Mouse (Mus musculus): ENCODE measurements around the gene Rbp7. TPM values are rescaled to one million over a fixed set of nuclear protein-coding genes. Genes with fewer than 3 reads are reported as not detected.
"Not testable (repeated sequence)": the region's sequence is repeated elsewhere in the genome, so short reads cannot be mapped to it uniquely, and the experiment has no call there.

Rbp7 gene
- total RNA-seq (2021) = 10 to 100 TPM; 18.0 to 66.4 TPM
- long read RNA-seq, experiment 1, transcript Rbp7-201 (4 exons, 619 nt) = major isoform, 18 of 21 reads
- long read RNA-seq, experiment 1, partial matches to known transcripts = 2 of 21 reads
- long read RNA-seq, experiment 1, other reads (novel, unspliced or antisense) = 1 of 21 reads
- long read RNA-seq, experiment 2, transcript Rbp7-201 (4 exons, 619 nt) = major isoform, 16 of 18 reads
- long read RNA-seq, experiment 2, partial matches to known transcripts = 0 of 18 reads
- long read RNA-seq, experiment 2, other reads (novel, unspliced or antisense) = 2 of 18 reads

DNA sequence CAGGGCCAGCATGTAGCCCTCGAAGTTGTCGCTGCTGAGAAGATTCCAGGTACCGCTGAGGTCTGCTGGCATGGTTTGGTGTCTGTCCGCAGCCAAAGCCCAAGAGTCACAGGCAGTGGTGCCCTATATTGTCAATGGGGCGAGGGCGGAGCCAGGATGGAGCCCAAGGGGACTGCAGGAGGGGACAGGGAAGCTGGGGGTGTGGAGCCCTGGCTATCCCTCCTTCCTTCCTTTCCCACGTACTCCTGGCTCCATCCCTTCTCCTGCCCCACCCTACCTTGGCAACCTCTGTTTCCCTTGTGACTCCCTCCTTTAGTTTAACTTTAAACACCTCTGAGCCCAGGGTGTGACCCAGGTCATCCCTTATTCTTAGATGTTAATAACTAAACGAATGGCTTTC is at the start of gene Rbp7:
Gene Rbp7 (minus strand): TSS at position 100 of the 400 bp plus-strand sequence.
- DNase-seq (ENCODE audit: low spot score in 2 of 2) = no peak

DNA sequence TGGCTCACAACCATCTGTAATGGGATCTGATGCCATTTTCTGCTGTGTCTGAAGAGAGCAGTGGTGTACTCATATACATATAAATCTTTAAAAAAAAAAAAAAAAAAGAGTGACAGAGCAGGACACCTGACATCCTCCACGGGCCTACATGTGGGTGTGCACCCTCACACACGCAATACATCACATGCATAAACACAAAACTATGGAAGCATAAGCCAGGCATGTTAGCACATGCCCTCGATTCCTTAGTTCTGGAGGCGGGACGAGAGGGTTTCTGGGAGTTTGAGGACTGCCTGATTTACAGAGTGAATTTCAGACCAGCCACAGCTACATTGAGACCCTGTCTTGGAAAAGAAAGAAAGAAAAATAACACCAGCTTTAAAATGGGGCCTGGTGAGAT is 49.6 kb upstream of the Rbp7 start:
- DNase-seq (ENCODE audit: low spot score in 2 of 2) = no peak

DNA sequence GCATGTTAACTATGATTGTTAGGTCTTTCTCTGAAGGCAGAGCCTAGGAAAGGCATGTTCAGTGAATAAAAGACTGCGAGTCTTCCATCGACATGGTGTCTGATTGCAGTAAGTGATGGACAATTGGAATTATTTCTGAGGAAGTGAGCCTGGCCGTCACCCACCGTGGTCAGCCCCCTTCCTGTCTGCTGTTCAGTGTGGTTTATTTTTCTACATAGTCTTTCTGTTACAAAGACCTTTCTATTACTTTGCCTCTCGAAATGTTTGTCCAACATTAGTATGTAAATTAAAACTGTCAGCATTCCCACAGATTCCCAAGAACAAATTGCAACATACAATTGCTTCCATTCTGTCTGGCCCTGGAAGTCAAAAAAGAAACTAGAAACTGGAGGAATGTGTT is 45.0 kb upstream of the Rbp7 start:
- DNase-seq (ENCODE audit: low spot score in 2 of 2) = no peak

DNA sequence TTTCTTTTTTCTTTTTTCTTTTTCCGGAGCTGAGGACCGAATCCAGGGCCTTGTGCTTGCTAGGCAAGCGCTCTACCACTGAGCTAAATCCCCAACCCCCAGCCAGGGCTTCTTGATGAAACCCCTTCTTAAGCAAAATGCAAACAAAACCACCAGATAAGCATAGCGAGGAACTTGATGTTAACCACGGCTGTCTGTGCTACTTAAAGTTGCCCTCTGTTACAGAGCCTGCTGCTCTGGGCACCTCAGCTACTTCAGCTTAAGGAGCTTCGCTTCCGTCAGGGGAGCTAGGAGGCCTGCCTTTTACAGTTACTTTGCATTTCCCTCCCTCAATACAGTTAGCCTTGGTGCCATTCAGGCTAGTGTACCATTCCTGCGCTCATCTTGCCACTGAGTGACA is 44.1 kb upstream of the Rbp7 start:
- no peak for DNase-seq (ENCODE audit: low spot score in 2 of 2)

DNA sequence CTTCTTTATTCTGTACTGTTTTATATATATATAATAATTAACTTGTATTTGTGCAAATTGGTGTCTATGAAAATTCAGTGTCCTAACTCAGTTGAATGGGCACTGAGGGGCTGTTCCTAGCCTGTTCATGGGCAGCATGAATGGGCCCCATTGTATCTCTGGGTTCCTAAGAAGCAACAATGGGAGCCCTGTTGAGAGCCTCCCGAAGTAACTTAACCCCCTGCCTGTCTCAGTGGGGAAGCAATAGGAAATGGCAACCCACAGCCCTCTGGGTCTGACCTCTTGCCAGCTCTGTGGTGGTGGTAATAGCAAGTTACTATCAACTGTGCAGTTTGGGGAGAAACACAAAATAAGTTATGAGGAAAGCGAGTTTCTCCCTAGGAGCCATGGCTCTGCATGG is 41.8 kb upstream of the Rbp7 start:
- no peak for DNase-seq (ENCODE audit: low spot score in 2 of 2)

DNA sequence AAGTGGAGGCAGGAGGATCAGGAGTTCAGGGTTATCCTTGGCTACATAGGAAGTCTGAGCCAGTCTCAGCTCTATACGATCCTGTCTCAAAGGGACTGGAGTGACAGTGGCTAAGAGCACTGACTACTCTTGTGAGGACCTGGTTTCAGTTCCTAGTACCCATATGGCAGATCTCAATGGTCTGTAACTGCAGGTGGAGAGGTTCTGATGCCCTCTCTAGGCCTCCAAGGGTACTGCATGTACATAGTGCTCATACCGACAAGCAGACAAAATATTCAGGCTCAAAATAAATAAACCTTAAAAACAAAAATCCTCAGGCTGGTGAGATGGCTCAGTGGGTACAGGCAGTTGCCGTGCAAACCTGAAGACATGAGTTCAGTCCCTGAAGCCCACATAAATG is 36.4 kb upstream of the Rbp7 start:
- DNase-seq (ENCODE audit: low spot score in 2 of 2) = no peak

DNA sequence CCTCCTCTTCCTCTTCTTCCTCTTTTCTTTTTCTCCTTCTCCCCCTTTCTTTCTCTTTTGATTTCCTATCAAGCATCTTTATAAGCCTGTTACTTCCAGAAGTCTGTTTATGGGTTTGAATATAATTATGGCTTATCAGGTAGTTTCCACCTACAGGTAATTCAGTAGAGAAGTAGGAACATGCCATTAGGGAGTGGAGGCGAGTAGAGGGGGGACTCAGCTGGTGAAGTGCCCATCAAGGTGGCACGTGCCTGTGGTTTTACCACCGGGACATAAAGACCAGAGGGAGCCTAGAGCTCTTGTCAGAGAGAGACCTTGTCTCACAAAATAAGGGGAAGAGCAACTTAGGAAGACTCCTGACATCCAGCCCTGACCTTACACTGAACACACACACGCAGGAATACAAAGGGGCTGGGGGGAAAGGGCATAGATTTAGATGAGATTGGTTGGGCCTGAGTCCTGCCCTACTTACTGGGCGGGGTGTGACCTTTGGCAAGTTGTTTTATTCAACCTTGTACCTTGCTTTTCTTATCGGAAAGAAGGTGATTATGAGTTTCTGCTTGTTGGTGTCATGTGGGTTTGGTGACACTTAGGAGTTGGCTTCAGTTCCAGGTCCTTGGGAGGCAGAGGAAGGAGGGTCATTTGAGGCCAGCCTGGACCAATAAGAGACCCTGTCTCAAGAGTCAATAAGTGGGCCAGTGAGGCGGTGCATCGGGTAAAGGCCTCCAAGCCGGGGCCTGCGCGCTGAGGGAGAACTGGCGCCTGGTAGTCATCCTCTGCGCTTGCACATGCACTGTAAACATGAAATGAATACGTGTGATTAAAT is 34.9 kb upstream of the Rbp7 start:
- DNase-seq (ENCODE audit: low spot score in 2 of 2) = no peak

DNA sequence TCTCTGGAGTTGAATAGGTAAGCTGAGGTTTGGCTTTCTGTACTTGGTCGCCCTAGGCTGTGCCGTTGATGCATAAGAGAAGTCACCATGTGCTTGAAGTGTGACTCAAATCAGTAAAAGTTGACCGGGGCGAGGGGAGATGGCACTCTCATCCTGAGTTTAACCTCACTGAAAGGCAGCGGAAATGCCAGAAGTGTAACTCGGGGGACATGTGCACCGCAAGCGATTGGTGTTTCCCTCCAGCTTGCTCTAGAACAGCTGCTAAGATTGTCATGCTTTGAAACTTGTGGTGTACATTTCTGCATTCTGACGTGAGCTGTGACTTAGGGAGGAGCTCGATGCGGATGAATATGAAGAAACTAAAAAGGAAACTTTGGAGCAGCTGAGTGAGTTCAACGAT is 33.0 kb upstream of the Rbp7 start:
- no peak for DNase-seq (ENCODE audit: low spot score in 2 of 2)

DNA sequence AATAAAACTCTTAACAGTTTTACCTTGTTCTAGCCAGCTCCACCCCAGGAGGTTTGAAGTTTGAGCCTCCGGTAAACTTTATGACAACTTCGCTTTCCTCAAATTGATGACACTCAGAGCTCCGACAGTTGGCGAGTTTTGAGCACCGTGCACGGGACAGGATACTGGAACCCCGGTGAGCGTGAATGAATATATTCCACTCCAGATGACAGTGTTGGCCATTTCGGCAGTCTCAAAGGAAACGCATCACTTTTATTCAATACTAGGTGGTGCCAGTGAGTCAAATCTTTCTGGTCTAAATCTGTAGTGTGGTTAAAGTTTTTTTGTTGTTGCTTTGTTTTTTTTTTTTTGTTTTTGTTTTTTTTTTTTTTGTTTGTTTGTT is 31.0 kb upstream of the Rbp7 start:
- peak in 1 of 2 experiments; percentile 14 for DNase-seq (ENCODE audit: low spot score in 2 of 2)

DNA sequence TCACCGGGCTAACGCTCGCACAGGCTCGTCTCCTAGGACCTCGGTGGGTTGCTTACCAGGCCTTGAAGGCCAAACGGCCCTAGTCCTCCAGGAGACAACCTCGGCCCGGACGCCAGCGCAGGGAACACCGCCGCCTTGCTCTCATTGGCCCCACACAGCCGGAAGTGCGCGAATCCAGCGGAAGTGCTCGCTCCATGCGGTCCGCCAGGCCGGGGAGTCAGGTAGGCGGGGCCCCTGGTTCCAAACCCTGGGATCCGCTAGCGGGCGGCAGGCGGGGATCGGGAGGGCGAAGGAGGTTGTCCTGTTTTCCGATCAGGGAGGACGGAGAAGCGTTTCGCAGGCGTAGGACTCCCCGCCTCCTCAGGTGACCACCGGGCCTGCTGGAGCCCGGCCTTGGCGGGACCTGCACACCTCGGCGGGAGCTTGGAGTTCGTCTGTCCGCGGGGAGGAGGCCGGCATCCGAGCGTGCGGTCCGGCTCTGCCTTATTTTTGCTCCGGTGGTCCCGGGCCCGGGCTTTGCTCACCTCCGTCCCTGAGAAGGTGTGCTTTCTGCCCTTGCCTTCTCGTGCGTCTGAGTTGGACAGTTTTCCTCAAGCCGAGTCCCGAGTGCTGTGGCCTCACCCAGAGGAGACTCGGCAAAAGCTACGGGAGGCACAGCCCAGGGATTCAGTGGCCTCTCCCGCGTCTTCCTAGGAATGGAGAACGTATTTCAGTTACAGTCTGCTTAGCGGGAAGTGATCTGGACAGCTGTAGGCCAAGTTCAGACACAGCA is 30.5 kb upstream of the Rbp7 start, which contains the start of the genes Nmnat1 and Lzic:
Gene Nmnat1 (minus strand): TSS at position 150 of the 772 bp plus-strand sequence.
Gene Lzic (plus strand): TSS at position 177 of the 772 bp plus-strand sequence.
- DNase-seq (ENCODE audit: low spot score in 2 of 2) = peak; percentile 89 to 90

DNA sequence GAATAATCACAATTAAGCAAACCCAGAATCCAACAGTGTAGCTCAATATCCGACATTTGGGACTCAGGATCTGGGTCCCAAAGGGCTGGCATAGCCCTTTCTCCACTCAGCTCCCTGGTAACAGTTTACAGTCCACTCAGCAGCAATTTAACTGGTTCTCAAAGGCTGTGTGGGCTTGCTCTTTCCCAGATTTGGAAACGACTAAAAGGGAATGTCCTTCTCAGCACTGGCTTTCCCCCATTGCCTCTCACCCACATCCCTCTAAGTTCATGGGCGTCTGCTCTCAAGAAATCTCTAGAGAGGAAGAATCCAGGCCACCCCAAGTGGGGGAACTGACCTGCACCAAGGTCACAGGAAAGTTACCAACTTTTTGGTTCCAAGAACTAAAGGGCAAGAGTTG is 29.8 kb upstream of the Rbp7 start:
- no peak for DNase-seq (ENCODE audit: low spot score in 2 of 2)

DNA sequence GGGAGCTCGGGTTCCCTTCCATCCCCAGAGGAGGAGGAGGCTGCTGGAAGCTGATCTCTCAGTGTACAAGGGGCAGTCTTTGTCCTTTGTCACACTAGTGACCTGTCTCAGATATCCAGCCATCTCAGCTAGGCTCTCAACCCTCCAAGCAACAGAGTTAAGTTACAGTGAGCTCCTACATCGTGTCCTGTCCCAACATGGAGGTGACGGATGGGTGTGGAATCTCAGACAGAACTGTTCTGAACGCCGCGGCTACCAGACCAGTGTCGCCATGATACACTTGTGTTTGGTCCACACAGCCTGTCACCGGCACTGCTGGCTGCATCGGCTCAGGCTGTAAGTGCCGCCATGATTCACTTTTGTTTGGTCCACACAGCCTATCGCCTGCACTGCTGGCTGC is 22.3 kb upstream of the Rbp7 start, which contains the start of gene Tmem274:
Gene Tmem274 (plus strand): TSS at position 301 of the 400 bp plus-strand sequence.
- DNase-seq (ENCODE audit: low spot score in 2 of 2) = no peak

DNA sequence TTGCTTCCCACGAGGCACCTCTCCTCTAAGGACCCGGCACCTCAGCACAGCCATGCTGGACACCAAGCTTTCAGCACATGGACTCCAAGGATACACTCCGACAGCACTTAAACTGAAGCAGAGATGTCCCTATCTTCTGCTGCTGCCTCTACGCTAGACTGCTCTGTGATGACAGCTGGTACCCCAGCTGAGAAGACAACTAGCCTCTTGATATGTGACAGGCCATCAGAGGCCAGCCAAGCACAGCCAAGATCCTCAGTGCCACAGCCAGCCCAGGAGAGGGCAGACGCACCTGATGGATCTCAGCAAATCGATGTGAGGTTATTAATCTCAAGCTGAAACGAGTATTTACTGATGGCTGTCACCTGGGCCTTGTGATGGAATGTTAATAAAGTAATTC is 20.3 kb upstream of the Rbp7 start:
- DNase-seq (ENCODE audit: low spot score in 2 of 2) = no peak

DNA sequence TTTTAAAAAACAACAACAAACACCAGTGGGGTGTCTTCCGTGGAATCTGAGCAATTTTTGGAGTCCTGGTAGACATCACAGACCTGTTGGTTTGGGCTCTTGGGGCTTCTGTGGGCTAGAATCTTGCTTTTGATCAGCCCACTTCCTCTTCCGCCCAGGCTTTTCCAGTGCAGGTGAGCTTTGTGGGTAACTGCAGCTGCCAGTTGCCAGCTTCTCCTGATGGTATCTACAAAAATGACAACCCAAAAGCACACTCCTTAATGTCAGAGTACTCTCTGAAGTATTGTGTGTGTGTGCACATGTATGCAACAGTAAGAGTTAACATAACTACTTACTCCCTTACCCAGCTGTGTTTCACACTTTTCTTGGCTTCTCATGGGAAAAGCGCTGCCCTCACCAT is 14.8 kb upstream of the Rbp7 start:
- no peak for DNase-seq (ENCODE audit: low spot score in 2 of 2)

DNA sequence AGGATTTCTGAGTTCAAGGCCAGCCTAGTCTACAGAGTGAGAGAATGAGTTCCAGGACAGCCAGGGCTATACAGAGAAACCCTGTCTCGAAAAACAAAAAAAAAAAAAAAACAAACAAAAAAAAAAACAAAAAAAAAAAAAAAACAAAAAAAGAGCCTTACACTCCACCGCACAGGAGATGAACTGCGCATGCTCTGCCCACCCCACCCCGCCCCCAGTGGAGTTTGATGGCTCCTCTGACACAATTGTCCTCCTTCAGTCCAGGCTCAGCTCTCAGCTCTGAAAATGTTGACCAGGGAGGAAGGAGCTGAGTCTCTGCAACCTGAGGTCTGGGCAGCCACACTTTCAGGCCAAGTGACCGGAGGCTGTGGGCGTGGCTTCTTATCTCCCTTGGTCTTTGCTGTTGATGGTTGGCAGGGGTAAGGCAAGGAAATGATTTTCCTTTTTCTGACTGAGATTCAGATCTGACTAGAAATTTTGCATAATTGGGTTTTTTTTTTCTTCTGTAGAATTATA is 8.7 kb upstream of the Rbp7 start:
- no peak for DNase-seq (ENCODE audit: low spot score in 2 of 2)

DNA sequence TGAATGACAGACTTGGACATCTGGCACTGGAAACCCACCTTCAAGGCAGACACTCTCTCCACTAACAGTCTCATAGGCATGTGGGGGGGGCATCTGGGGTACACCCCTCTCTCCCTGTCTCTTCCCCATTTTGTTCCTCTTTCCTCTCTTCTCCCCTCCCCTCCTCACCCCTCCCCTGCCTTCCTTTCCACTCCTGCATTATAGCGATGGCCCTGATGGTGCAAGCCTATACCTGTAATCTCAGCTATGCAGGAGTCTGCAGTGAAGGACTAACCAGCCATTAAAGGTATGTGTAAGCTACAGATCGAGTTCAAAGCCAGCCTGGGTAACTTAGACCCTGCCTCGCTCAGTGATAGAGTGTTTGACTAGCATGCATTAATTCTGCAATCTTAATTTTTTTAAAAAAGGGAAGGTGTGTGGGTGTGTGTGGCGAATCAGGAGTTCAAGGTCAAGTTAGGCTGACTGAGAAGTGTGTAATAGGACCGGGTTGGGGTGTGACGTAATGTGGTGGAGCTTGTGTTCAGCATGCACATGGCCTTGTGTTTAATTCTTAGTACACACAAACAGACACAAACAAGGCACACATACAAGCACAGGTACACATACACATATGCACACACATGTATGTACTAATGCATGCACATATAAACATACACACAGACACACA is 7.7 kb upstream of the Rbp7 start:
- no peak for DNase-seq (ENCODE audit: low spot score in 2 of 2)

DNA sequence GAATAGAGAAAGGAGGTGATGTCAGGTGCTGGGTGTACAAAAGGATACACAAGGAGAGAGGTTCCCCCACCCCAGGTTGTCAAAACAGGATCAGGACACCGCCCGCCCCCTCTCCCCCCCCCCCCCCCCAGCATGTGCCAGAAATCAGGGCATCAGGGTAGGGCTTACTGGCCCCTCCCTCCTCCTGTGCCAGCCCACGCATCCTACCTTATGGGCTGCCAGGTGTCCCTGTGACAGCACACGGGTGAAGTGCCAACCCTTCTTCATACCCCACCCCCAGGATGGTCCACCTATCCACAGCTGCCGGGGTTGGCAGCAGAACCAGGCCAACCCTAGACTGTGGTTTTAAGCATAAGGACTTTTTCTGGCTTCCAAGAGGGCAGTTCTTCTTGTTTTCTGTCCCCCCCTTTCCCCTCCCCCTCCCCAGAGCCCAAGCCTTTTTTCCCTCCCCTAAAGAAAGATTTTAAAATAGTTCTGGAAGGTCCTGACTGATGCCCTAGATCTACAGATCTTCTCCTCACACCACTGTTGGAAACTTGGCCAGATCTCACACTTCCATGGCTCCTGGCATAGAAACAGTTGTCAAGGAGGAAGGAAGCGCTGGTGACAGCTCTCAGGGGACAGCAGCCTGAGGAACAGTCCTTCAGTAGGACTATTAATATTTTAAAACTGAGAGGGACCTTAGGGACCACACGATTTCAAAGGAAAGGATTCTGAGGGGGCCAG is 7.0 kb upstream of the Rbp7 start:
- DNase-seq (ENCODE audit: low spot score in 2 of 2) = no peak

DNA sequence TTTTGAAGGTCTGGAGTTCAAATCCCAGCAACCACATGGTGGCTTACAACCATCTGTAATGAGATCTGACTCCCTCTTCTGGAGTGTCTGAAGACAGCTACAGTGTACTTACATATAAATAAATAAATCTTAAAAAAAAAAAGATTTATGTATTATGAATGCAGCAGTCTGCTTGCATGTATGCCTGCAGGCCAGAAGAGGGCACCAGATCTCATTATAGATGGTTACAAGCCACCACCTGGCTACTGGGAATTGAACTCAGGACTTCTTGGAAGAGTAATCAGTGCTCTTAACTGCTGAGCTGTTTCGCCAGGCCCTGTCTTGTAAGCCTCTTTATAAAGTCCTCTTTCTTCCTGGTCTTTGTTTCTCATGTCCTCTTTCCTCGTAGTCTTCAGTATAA is 5.7 kb upstream of the Rbp7 start:
- not testable (repeated sequence) for DNase-seq (ENCODE audit: low spot score in 2 of 2)

DNA sequence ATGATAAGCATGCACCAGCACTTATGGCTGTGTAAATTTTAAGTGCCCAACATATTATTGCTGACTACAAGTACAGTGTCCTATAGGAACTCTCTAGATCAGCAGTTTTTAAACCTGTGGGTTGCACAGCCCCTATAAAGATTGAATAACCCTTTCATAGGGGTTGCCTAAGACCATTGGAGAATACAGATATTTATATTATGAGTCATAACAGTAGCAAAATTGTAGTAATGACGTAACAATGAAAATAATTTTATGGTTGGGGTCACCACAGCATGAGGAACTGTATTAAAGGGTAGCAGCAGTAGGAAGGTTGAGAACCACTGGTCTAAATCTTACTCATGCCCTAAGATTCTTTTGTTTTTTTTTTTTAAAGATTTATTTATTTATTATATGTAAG is 4.6 kb upstream of the Rbp7 start:
- DNase-seq (ENCODE audit: low spot score in 2 of 2) = no peak

DNA sequence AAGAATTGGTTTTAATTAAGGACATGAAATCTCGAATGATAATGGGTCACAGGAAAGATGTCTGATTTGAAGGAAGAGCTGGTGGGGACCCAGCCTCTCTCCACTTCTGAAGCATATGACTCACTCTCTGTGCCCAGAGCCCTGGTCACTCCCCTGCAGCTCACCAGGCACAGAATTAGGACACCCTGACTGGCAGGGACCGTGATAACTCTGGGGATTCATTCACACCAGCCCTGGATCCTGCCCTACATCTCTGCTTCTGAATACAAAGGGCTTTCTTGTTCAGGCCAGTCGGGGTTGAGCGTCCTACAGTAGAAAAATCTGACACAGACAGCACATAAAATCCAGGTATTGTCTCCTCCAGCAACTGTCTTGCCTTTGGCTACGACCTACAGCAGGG is 3.7 kb upstream of the Rbp7 start:
- no peak for DNase-seq (ENCODE audit: low spot score in 2 of 2)
